In genomic region chr15:98952063-98952455, GRCm38 (mm10) we compare ENCODE assay signal across 9 mouse cellular contexts. TPM values are rescaled to one million over a fixed set of nuclear protein-coding genes. Genes with fewer than 3 reads are reported as not detected.
DNase-seq lines count a peak whose midpoint lies in the region; ATAC-seq and TF ChIP-seq lines count a peak whose summit lies in the region.
"Had no signal": no experiment of that assay in that cellular context is flagged by ENCODE, and none has a peak within 500 bp of the region (broad histone marks: within the 10 kb centered on the region; RNA-seq: fewer than 3 reads in every experiment).

No protein-coding gene starts in this region.

- peak overlapping the region; percentile 72 for H3K9ac ChIP-seq in heart, embryonic 11.5 days (ENCODE audit: low read depth, low read length)
- no peak overlapping the region for H3K9ac ChIP-seq in ES-E14 (ENCODE audit: insufficient read depth, low read depth, low read length, poor library complexity, severe bottlenecking)
- peak overlapping the region; percentile 100 for H3K9ac ChIP-seq in forebrain, postnatal 0 days
- H3K9ac ChIP-seq in midbrain, embryonic 12.5 days (replicated peaks): peak overlapping the region; percentile 99

- peak overlapping the region; percentile 70 for H3K4me2 ChIP-seq in heart, embryonic 11.5 days
- peak overlapping the region; percentile 61 for H3K4me2 ChIP-seq in forebrain, postnatal 0 days (ENCODE audit: low read depth)
- peak overlapping the region; percentile 62 for H3K4me2 ChIP-seq in midbrain, embryonic 12.5 days (replicated peaks)

- H3K4me3 ChIP-seq in heart, embryonic 11.5 days (ENCODE audit: low read depth, low read length): peak overlapping the region; percentile 91
- peak overlapping the region; percentile 41 to 78 for H3K4me3 ChIP-seq in ES-E14 (ENCODE audit: insufficient read depth in 1 of 2, low read depth in 1 of 2, low read length in 2 of 2, poor library complexity in 1 of 2, severe bottlenecking in 1 of 2)
- H3K4me3 ChIP-seq in forebrain, postnatal 0 days (ENCODE audit: low read depth, low read length): peak overlapping the region; percentile 81
- peak overlapping the region; percentile 82 for H3K4me3 ChIP-seq in midbrain, embryonic 12.5 days
- no peak overlapping the region for H3K4me3 ChIP-seq in thymus, adult 2 months (ENCODE audit: control insufficient read depth, insufficient read depth, low read length)

- no peak for DNase-seq in heart, adult 9 months (ENCODE audit: low spot score in 2 of 2)
- DNase-seq in ES-E14 (ENCODE audit: low read depth, low spot score): no peak
- DNase-seq in forebrain, postnatal 0 days: peak; percentile 81
- DNase-seq in thymus, adult 2 months: no peak
- no peak for DNase-seq in adrenal gland, adult 8-10 months
- DNase-seq in gastrocnemius, postnatal 36 days: no peak

- TF ChIP-seq CTCF in forebrain, postnatal 0 days (IDR thresholded peaks at IDR 0.05; ENCODE audit: low read depth): no peak
- no peak for TF ChIP-seq CTCF in thymus, adult 2 months (IDR thresholded peaks at IDR 0.05; ENCODE audit: borderline replicate concordance, control insufficient read depth, extremely low read depth, insufficient read depth, low read length, poor library complexity)

- no peak for ATAC-seq in heart, embryonic 11.5 days (replicated peaks; ENCODE audit: insufficient number of reproducible peaks, low FRiP score, low TSS enrichment)
- peak; percentile 1; the same call in 1 of the 2 replicates for ATAC-seq in forebrain, postnatal 0 days
- ATAC-seq in midbrain, embryonic 12.5 days (ENCODE audit: low FRiP score, low read depth): no peak

- 28% methylated on average over 5 of the region's 5 CpGs for WGBS in heart, embryonic 11.5 days (ENCODE audit: insufficient replicate concordance)
- WGBS in forebrain, postnatal 0 days: 3% methylated on average over 5 of the region's 5 CpGs
- 3% methylated on average over 5 of the region's 5 CpGs for WGBS in midbrain, embryonic 12.5 days
- 85% methylated on average over 5 of the region's 5 CpGs for WGBS in thymus, adult 2 months

- H3K4me1 ChIP-seq in heart, embryonic 11.5 days (ENCODE audit: control insufficient read depth, insufficient read depth, low read length): peaks cover 13% of the 10 kb centered on the region
- peaks cover 7 to 11% of the 10 kb centered on the region in 2 experiments; a peak in 3 of 4 replicates for H3K4me1 ChIP-seq in ES-E14 (ENCODE audit: control insufficient read depth in 2 of 2, insufficient read depth in 2 of 2, low read length in 2 of 2, poor library complexity in 1 of 2)
- peaks cover 7% of the 10 kb centered on the region; the same call in 1 of the 2 replicates for H3K4me1 ChIP-seq in forebrain, postnatal 0 days (ENCODE audit: insufficient read depth)
- H3K4me1 ChIP-seq in midbrain, embryonic 12.5 days: peaks cover 29% of the 10 kb centered on the region
- peaks cover 8% of the 10 kb centered on the region for H3K4me1 ChIP-seq in thymus, adult 2 months (replicated peaks; ENCODE audit: control insufficient read depth, insufficient read depth, low read length)

- H3K36me3 ChIP-seq in heart, embryonic 11.5 days (ENCODE audit: control insufficient read depth, insufficient read depth, low read length): no peaks in the 10 kb centered on the region
- peaks cover 10% of the 10 kb centered on the region for H3K36me3 ChIP-seq in ES-E14 (ENCODE audit: control insufficient read depth, insufficient read depth, low read length, poor library complexity, severe bottlenecking)
- H3K36me3 ChIP-seq in forebrain, postnatal 0 days (ENCODE audit: insufficient read depth): peaks cover 9% of the 10 kb centered on the region
- H3K36me3 ChIP-seq in midbrain, embryonic 12.5 days: peaks cover 13% of the 10 kb centered on the region
- no peaks in the 10 kb centered on the region for H3K36me3 ChIP-seq in thymus, adult 2 months (ENCODE audit: control insufficient read depth, insufficient read depth, low read length)

- TF ChIP-seq POLR2A in thymus, adult 2 months (IDR thresholded peaks at IDR 0.05; ENCODE audit: control insufficient read depth, extremely low read depth, insufficient read depth, low read length, poor library complexity): no peak

- no peaks in the 10 kb centered on the region for H3K27me3 ChIP-seq in heart, embryonic 11.5 days (ENCODE audit: control insufficient read depth, insufficient read depth, low read length)
- H3K27me3 ChIP-seq in forebrain, postnatal 0 days (ENCODE audit: insufficient read depth, low read length): no peaks in the 10 kb centered on the region
- no peaks in the 10 kb centered on the region for H3K27me3 ChIP-seq in midbrain, embryonic 12.5 days
- H3K27me3 ChIP-seq in thymus, adult 2 months (ENCODE audit: control insufficient read depth, insufficient read depth, low read length): no peaks in the 10 kb centered on the region

- in situ Hi-C loops in ES-E14 (cut with MboI; ENCODE audit: low sequenced_read_pairs in 2 of 2, unreplicated experiment in 2 of 2): no loop called here

- intact Hi-C loops in gastrocnemius, postnatal 36 days (cut with DNase I): loop anchor here (5.0 kb wide), 1 partner anchor 40 kb away; no protein-coding TSS in a partner anchor

- H3K27ac ChIP-seq in heart, embryonic 11.5 days (ENCODE audit: low read depth, low read length): peak overlapping the region; percentile 17; the same call in 1 of the 2 replicates
- H3K27ac ChIP-seq in ES-E14 (ENCODE audit: insufficient read depth, low read depth, low read length, poor library complexity, severe bottlenecking): no peak overlapping the region
- peak overlapping the region; percentile 100 for H3K27ac ChIP-seq in forebrain, postnatal 0 days (ENCODE audit: low read depth, low read length)
- H3K27ac ChIP-seq in midbrain, embryonic 12.5 days (replicated peaks): peak overlapping the region; percentile 98
- H3K27ac ChIP-seq in thymus, adult 2 months (ENCODE audit: control insufficient read depth, insufficient read depth, low read length): no peak overlapping the region

- no peaks in the 10 kb centered on the region for H3K9me3 ChIP-seq in heart, embryonic 11.5 days (replicated peaks; ENCODE audit: control insufficient read depth, low read length)
- H3K9me3 ChIP-seq in ES-E14 (ENCODE audit: control insufficient read depth, insufficient read depth, low read depth, low read length): no peaks in the 10 kb centered on the region
- no peaks in the 10 kb centered on the region for H3K9me3 ChIP-seq in forebrain, postnatal 0 days (ENCODE audit: low read length)
- no peaks in the 10 kb centered on the region for H3K9me3 ChIP-seq in midbrain, embryonic 12.5 days

TF ChIP-seq in ES-E14, 5 proteins besides CTCF, POLR2A, EP300 and RAD21 (continues in another document):
- no peak for TF ChIP-seq MAFK (IDR thresholded peaks at IDR 0.05; ENCODE audit: insufficient read depth, low read depth, low read length)
- TF ChIP-seq CHD2 (IDR thresholded peaks at IDR 0.05; ENCODE audit: low read depth, low read length): no peak
- TF ChIP-seq HCFC1 (IDR thresholded peaks at IDR 0.05; ENCODE audit: borderline replicate concordance, insufficient read depth, low read length): no peak
- TF ChIP-seq ZNF384 (IDR thresholded peaks at IDR 0.05; ENCODE audit: low read depth, low read length): no peak

RNA-seq across cellular contexts. Expression of gene Gm49450, which starts 1.3 kb away (rescaled TPM):
- not detected in 2 replicates for polyA plus RNA-seq in heart, embryonic 11.5 days (2014; fragmentation: Nextera tagmentation; extraction: Ambion mirVana)
- not detected in 2 replicates for total RNA-seq in ES-E14 (2012; rRNA removed)
- 1,610 and 2,499 TPM in 2 replicates for total RNA-seq in forebrain, postnatal 0 days (2014; rRNA removed)
- polyA plus RNA-seq in forebrain, postnatal 0 days (2015; fragmentation: Nextera tagmentation; extraction: Ambion mirVana): not detected in 2 replicates
- not detected in 2 replicates for polyA plus RNA-seq in midbrain, embryonic 12.5 days (2016; fragmentation: Nextera tagmentation; extraction: Ambion mirVana)
- polyA plus RNA-seq in thymus, adult 2 months (2012; rRNA removed): 82.1 and 153 TPM in 2 replicates
- not detected for total RNA-seq in adrenal gland, adult 8-10 months (2022)
- not detected for total RNA-seq in gastrocnemius, postnatal 36 days (2021)
- total RNA-seq: gastrocnemius, adult 18-20 months had no signal

RNA-seq across cellular contexts. Expression of gene Tuba1a, which starts 1.4 kb away (rescaled TPM):
- 1,237 and 1,376 TPM in 2 replicates for polyA plus RNA-seq in heart, embryonic 11.5 days (2014; fragmentation: Nextera tagmentation; extraction: Ambion mirVana)
- total RNA-seq in ES-E14 (2012; rRNA removed): 595 and 862 TPM in 2 replicates
- 18,820 and 21,160 TPM in 2 replicates for total RNA-seq in forebrain, postnatal 0 days (2014; rRNA removed)
- 18,258 and 23,279 TPM in 2 replicates for polyA plus RNA-seq in forebrain, postnatal 0 days (2015; fragmentation: Nextera tagmentation; extraction: Ambion mirVana)
- polyA plus RNA-seq in midbrain, embryonic 12.5 days (2016; fragmentation: Nextera tagmentation; extraction: Ambion mirVana): 9,394 and 9,642 TPM in 2 replicates
- polyA plus RNA-seq in thymus, adult 2 months (2012; rRNA removed): 373 and 432 TPM in 2 replicates
- total RNA-seq in adrenal gland, adult 8-10 months (2022): 100 to 1,000 TPM in 3 of 4 experiments, 10 to 100 TPM in 1; 70.5 to 196 (median 116) TPM
- 10 to 100 TPM; 27.6 to 30.1 TPM for total RNA-seq in gastrocnemius, postnatal 36 days (2021)

RNA-seq across cellular contexts. Expression of gene Tuba1b, which starts 17.7 kb away (rescaled TPM):
- 1,819 and 1,826 TPM in 2 replicates for polyA plus RNA-seq in heart, embryonic 11.5 days (2014; fragmentation: Nextera tagmentation; extraction: Ambion mirVana)
- total RNA-seq in ES-E14 (2012; rRNA removed): 1,092 and 1,539 TPM in 2 replicates
- total RNA-seq in forebrain, postnatal 0 days (2014; rRNA removed): 1,927 and 1,958 TPM in 2 replicates
- 1,265 and 1,341 TPM in 2 replicates for polyA plus RNA-seq in forebrain, postnatal 0 days (2015; fragmentation: Nextera tagmentation; extraction: Ambion mirVana)
- 1,566 and 1,635 TPM in 2 replicates for polyA plus RNA-seq in midbrain, embryonic 12.5 days (2016; fragmentation: Nextera tagmentation; extraction: Ambion mirVana)
- 3,866 and 5,106 TPM in 2 replicates for polyA plus RNA-seq in thymus, adult 2 months (2012; rRNA removed)
- 100 to 1,000 TPM; 199 to 221 (median 208) TPM for total RNA-seq in adrenal gland, adult 8-10 months (2022)
- 10 to 100 TPM; 21.8 to 23.2 TPM for total RNA-seq in gastrocnemius, postnatal 36 days (2021)

RNA-seq across cellular contexts. Expression of gene Lmbr1l, which starts 34.0 kb away (rescaled TPM):
- 4.0 and 5.7 TPM in 2 replicates for polyA plus RNA-seq in heart, embryonic 11.5 days (2014; fragmentation: Nextera tagmentation; extraction: Ambion mirVana)
- total RNA-seq in ES-E14 (2012; rRNA removed): 55.1 and 73.3 TPM in 2 replicates
- total RNA-seq in forebrain, postnatal 0 days (2014; rRNA removed): 44.1 and 59.3 TPM in 2 replicates
- 20.1 and 22.4 TPM in 2 replicates for polyA plus RNA-seq in forebrain, postnatal 0 days (2015; fragmentation: Nextera tagmentation; extraction: Ambion mirVana)
- polyA plus RNA-seq in midbrain, embryonic 12.5 days (2016; fragmentation: Nextera tagmentation; extraction: Ambion mirVana): 37.1 and 40.7 TPM in 2 replicates
- polyA plus RNA-seq in thymus, adult 2 months (2012; rRNA removed): 390 and 404 TPM in 2 replicates
- 10 to 100 TPM; 12.3 to 33.2 (median 27.8) TPM for total RNA-seq in adrenal gland, adult 8-10 months (2022)
- total RNA-seq in gastrocnemius, postnatal 36 days (2021): 1 to 10 TPM; 6.3 to 7.6 TPM

RNA-seq across cellular contexts. Expression of gene Dhh, which starts 53.7 kb away (rescaled TPM):
- 2.5 and 5.0 TPM in 2 replicates for polyA plus RNA-seq in heart, embryonic 11.5 days (2014; fragmentation: Nextera tagmentation; extraction: Ambion mirVana)
- 1.0 and 1.2 TPM in 2 replicates for total RNA-seq in ES-E14 (2012; rRNA removed)
- 0.15 and 0.76 TPM in 2 replicates for total RNA-seq in forebrain, postnatal 0 days (2014; rRNA removed)
- 0.25 and 0.58 TPM in 2 replicates for polyA plus RNA-seq in forebrain, postnatal 0 days (2015; fragmentation: Nextera tagmentation; extraction: Ambion mirVana)
- 0.56 and 0.66 TPM in 2 replicates for polyA plus RNA-seq in midbrain, embryonic 12.5 days (2016; fragmentation: Nextera tagmentation; extraction: Ambion mirVana)
- polyA plus RNA-seq in thymus, adult 2 months (2012; rRNA removed): 1.1 and 2.6 TPM in 2 replicates
- total RNA-seq in adrenal gland, adult 8-10 months (2022): 1 to 10 TPM; 1.8 to 3.8 (median 2.1) TPM
- total RNA-seq in gastrocnemius, postnatal 36 days (2021): under 1 TPM; 0.41 to 0.96 TPM

Comparison
In these comparisons a context has a peak if more than half of its experiments do, and no peak if none do; other contexts are left out.
1. H3K27ac ChIP-seq: peak in heart, embryonic 11.5 days (single experiment), forebrain, postnatal 0 days (single experiment) and midbrain, embryonic 12.5 days (single experiment); none in ES-E14 (single experiment) and thymus, adult 2 months (single experiment).
2. RNA of gene Gm49450, which starts 1.3 kb away (total RNA-seq): 1,610 to 2,499 TPM in forebrain, postnatal 0 days; not detected in ES-E14, not detected in adrenal gland, adult 8-10 months and not detected in gastrocnemius, postnatal 36 days; every median in the first group is over 1,000 times any median in the second.
3. RNA of gene Tuba1a, which starts 1.4 kb away (total RNA-seq): 18,820 to 21,160 TPM in forebrain, postnatal 0 days; 595 to 862 TPM in ES-E14, 70.5 to 196 TPM in adrenal gland, adult 8-10 months and 27.6 to 30.1 TPM in gastrocnemius, postnatal 36 days; every median in the first group is over 10 times any median in the second.
4. RNA of gene Tuba1b, which starts 17.7 kb away (total RNA-seq): 1,927 to 1,958 TPM in forebrain, postnatal 0 days, 1,092 to 1,539 TPM in ES-E14 and 199 to 221 TPM in adrenal gland, adult 8-10 months; 21.8 to 23.2 TPM in gastrocnemius, postnatal 36 days; every median in the first group is over 4 times any median in the second.
5. Peak in every context shown above with its lines, with median percentiles within 50 percentile points of each other: H3K4me2 ChIP-seq.